Mouse (Mus musculus) 3134 (cell line): ENCODE data around the gene Kcnmb3.
A peak's percentile ranks its signal among the peaks of the same experiment; 100 is the strongest.

Experiments used
- DNase-seq: peaks from one replicate; pipeline ENCODE4 v3.0.0-alpha.2; 2011; ENCODE audit warnings: low spot score; ENCODE audit not compliant: insufficient read length; ENCODE audit errors: extremely low read depth

The Kcnmb3 gene

DNA sequence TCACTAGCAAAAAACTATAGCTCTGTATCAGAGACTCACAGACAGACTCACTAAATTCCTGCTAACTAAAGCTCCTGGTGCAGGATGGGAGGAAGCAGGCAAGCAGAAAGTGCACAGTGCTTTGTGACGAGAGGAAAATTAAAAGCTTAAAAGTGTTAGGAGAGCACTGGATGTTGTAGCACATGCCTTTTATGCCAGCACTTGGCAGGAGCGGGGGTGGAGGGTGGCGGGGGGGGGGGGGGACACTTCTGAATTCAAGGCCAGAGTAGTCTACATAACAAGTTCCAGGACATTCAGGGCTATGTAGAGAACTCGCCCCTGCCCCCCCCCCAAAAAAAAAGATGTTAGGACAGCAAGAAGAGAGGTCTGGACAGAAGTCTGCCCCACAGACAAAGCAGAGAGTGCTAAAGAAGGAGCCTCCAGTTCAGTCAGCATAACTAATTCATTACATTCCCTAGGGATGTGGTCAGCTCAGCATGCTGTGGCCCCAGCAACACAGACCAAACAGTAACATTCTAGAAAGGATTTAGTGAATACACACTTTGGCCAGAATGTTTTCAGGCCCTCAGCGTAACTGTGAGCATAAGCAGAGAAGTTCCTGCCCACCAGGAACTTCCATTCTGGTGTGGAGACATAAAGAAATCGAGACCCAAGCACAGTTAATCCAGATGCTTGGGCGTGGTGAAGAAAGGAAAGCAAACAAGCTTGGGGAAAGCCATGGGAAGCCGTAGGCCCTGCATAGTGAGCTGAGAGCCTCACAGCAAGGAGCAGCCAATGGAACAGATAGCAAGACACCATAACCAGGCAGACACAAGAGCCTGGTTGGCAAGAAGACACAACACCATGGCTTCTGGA is 4.1 kb upstream of the Kcnmb3 start:
- DNase-seq, result peak; percentile 77

DNA sequence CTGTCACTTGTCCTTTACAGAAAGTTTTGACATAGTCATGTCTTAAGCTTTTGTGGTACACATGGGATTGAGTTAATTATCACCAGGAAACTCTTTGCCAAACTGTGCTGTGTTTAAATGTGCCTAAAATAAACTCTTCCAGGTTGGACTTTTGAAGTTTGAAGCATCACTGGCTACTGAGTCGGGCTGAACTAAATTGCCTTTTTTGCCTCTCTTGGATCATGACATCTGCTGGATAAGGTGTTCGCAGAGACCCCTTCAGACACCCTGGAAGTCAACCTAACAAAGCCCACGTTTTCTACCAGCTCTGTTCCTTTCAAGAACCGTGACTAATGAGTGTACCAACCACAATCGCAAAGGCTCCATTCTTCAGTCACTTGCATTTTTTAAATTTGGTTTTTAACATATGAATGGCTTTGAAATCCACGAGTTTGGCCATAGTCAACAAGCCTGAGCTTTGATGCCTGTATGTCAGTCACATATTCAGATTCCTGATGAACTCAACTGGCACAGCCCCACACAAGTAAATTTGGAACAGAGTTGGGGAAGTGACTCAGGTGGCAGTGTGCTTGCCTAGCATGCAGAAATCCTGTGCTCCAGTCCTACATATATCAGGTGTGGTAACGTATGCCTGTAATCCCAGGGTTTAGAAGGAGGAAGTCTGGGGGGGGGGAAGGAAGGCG is 3.2 kb upstream of the Kcnmb3 start:
- DNase-seq, result peak; percentile 61

DNA sequence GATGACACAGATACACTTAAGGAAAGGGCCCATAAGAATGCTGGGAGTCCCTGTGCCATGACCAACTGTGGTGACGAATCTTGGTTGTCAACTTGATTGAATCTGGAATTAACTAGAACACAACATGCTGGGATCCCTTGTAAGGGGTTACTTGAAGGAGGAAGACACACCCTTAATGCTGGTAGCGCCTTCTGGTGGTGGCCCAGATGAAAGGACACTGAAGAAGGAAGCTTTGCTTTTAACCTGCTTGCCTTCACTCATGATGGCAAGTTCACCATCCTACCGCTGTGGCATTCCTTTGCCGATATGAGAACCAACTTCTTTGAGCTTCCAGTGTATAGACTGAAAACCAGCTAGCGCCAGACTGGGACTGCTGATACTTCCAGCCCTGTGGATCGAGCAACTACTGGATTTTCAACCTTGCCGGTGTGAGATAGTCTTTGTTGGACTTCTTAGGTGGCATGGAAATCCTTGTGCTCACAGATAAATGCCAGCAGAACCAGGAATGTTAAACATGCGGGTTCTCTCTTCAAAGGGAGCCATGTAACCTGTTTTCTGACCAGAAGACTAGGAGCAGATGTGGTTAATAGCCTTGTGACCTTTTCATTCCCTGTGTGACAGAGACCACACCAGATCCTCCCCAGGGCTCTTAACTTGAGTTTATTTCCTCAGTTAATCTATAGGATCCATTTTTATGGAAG is 2.5 kb upstream of the Kcnmb3 start:
- DNase-seq, result no peak

DNA sequence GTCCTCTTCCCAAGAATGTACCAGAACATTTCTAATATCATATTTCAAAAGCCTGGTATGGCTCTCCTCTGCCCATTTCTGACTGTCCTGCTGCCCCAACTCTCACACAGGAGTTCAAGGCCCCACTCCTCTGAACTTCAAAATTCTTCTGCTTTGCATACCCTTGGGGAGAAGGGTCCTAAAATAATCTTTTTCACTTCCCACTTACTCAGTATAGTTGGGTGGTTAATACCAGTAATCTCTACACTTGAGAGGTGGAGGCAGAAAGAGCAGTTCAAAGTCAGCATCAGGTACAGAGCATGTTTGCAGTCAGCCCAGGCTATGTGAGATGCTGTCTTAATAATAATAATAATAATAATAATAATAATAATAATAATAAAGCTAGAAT is 1.1 kb downstream of the Kcnmb3 start:
- DNase-seq, result no peak

- no peak for DNase-seq
Measured at GRCm38 (mm10) chr3:32490076-32490927, 1.7 kb downstream of the Kcnmb3 start.

DNA sequence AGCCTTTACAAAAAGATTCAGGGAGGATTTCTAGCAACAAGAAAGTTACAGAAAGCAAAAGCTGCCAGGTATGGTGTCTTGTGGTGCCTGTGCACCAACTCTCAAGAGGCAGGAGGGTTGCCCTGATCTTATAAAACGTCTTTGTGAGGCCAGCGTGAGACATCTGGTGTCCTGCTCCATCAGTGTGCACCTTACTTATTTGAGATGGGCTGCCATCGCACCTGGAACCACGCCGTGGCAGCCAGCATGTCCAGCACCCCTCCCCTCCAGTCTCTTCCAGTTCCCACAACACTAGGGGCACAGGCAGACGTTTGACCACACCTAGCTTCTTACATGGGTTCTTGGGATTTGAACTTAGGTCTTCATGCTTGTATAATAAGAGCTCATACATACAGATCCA is 3.9 kb downstream of the Kcnmb3 start:
- no peak for DNase-seq

DNA sequence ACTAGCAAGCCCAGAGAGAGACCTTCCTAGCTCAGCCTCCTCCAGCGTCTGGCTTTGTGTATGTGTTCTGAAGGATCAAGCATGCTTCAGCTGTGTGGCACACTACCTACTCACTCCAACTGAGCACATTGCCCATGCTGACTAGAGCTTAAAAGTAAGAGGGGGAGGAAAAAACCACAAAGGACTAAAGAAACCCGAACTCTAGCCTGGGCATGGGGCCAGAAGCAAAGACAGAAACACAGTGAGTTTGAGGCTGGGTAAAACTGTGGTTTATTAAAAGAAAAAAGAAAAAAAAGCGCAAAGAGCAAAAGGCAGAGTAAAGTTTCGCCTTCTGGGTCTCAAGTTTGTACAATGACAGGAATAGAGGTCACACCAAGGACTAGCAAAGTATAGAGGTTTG is 5.5 kb downstream of the Kcnmb3 start:
- peak; percentile 71 for DNase-seq

- DNase-seq, result no peak
Measured at GRCm38 (mm10) chr3:32483035-32483434, 9.0 kb downstream of the Kcnmb3 start.

DNA sequence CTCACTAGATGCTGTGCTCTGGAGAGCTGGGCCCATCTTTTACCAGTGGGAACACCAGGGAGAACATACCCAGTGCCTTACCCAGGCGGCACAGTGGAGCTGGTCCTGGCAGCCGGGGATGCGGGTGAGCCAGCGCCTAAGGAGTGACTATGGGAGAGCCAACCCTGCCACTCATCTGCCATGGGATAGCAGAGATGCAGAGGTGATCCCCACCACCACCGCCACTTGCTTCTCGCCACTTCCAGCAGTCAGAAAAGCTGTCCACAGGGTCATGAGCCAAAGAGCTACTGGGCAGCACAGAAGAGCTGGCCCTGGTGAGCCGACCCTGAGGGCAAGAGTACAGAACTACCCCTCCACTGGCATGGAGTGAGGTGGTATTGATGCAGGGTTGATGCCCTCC is 12.1 kb downstream of the Kcnmb3 start:
- DNase-seq, result no peak

DNA sequence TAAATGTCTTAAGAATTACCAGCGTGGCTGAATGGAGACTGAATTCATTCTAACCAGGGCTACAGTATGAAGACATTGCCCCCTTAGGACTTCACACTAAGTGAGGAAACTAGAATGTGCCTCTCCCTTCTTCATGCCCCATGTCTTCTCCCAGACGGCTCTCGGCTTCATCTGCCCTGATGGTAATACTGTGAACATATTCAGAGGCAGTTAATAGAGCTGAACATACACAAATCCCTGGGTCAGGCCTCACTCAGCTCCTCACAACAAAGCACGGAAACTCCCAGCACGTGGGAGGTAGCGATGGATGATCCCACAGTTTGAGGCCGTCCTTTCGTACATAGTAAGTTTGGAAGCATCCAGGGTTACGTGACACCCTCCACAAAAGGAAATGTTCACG is 18.8 kb downstream of the Kcnmb3 start:
- no peak for DNase-seq

DNA sequence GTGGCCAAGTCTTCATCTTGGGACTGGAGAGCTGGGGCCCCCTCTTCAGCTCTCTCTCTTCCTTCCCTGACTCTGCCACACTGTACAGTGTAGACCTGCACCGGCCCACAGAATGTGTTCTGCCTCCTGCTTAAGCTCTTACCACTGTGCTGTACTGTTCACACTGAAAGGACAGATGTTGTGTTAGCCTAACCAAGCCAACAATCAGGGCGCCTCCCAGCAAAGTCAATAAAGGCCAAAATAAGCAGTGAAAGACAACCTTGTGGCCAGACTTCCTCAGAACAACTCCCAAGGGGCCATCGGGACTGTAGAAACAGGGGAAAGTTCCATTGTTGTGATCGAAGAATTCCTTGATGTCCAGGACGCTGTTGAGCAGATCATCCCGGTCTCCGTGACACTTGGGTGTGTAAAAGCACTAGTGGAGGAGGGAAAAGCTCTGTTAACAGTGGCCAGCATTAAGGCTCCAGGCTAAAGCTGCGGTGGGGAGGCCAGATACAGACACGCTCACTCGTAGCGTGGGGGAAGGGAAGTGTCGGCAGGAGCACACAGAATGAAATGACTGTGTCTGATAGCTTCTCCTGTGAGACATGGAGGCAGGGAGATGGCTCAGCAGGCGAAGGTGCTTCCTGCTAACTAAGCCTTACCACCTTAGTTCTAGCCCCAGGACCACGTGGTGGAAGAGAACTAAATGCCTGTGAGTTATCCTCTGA is 19.7 kb downstream of the Kcnmb3 start:
- DNase-seq, result no peak

- DNase-seq, result no peak
Measured at GRCm38 (mm10) chr3:32471098-32471497, 20.9 kb downstream of the Kcnmb3 start.

- DNase-seq, result no peak
Measured at GRCm38 (mm10) chr3:32470449-32470848, 21.6 kb downstream of the Kcnmb3 start.

- no peak for DNase-seq
Measured at GRCm38 (mm10) chr3:32468411-32468810, 23.6 kb downstream of the Kcnmb3 start.

DNA sequence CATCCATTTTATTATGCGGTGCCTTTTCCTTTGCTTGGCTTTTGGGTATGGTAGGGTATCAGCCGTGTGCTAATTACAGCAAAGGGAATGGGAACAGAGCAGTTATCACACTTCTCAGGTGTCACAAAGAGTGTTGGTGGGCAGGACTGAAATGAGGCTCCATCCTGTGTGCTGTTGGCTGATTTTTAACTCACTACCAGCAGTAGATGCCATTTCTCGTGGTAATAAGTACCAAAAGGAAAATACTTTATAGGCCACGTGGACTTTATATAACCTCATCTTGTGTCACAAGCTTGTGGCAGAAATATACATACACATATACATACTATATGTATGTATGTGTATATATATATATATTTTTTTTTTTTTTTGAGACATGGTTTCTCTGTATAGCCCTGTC is 24.7 kb downstream of the Kcnmb3 start:
- DNase-seq, result no peak

DNA sequence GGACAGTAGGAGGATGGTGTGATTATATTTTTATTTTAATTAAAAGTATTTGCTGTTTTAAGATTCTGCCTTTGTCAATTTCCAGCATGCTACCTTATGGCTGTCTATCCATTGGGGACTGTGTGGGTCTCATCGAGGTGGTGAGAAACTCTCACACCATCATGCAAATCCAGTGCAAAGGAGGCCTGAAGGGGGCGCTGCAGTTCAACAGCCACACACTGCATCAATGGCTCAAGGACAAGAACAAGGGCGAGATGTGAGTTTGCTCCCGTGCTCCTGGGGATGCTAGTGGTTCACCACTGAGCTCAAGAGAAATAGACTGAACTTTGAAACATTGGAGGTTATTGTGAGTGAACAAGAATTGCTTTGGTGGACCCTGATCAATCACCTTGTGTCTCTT is 32.3 kb downstream of the Kcnmb3 start:
- peak; percentile 36 for DNase-seq

DNA sequence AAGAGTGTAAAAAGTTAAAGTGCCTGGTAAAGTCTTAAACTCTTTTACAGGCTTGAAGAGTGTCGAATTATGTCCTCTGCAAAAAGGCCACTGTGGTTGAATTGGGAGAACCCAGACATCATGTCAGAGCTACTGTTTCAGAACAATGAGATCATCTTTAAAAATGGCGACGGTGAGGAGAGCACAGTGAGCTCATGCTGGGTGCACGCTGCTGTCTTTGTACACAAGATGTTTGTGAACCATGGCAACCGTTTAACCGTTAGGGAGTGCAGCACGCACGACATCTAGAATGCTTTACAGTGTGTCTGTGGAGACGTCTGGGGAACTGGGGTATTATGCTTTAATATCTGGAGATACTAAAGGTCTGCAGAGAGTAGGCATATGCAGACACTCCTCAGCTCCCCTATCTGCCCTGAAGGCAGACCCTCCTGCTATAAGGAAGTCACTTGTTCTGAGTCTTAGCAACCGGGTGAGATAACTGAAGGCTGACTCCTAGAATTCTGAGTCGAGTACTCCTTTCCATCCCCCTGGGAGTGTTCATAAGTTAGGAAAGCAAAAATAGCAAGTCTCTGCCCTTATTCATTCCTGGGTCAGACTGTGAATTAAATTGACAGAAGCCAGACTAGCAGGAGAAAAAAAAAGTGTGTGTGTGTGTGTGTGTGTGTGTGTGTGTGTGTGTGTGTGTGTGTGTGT is 37.6 kb downstream of the Kcnmb3 start:
- no peak for DNase-seq

DNA sequence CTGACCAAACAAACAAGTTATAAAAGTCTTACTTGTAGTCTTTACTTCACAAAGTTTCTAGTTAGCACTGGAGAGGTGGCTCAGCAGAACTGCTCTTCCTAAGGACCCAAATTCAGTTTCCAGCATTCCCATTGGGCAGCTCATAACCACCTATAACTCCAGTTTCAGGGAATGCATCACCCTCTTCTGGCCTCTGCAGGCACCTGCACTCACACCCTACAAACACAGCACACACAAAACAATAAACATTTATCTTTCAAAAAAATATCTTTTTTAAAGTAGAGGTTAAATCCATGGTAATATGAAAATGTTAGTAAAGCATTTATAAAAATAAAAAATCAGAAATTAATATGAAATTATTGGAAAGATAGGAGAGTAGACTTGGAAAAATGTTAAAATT is 50.3 kb downstream of the Kcnmb3 start:
- no peak for DNase-seq

- no peak for DNase-seq
Measured at GRCm38 (mm10) chr3:32438716-32439115, 53.3 kb downstream of the Kcnmb3 start.

GRCm38 (mm10) chr3:32437820-32438219 is 54.2 kb downstream of the Kcnmb3 start:
- DNase-seq, result no peak
